Mouse (Mus musculus): ENCODE data around the gene Sprr2a2.
"Not testable (repeated sequence)": the region's sequence is repeated elsewhere in the genome, so short reads cannot be mapped to it uniquely, and the experiment has no call there.

Sprr2a2 gene

GRCm38 (mm10) chr3:92215569-92215968 is at the start of gene Sprr2a2, which contains the start of gene Sprr2a1:
Gene Sprr2a2, plus strand, starts transcription at chr3:92215920.
Gene Sprr2a1, plus strand, starts transcription at chr3:92215799.
- not testable (repeated sequence) for DNase-seq

GRCm38 (mm10) chr3:92169847-92170246 is 45.9 kb upstream of the Sprr2a2 start:
- DNase-seq = no peak

GRCm38 (mm10) chr3:92176880-92177279 is 38.8 kb upstream of the Sprr2a2 start:
- DNase-seq = no peak

- no peak for DNase-seq
These were observed 20.1 kb upstream of the Sprr2a2 start for GRCm38 (mm10) chr3:92195512-92196200.

- not testable (repeated sequence) for DNase-seq
These were observed 4.4 kb upstream of the Sprr2a2 start for GRCm38 (mm10) chr3:92211133-92211925.

- DNase-seq = not testable (repeated sequence)
These were observed 3.7 kb upstream of the Sprr2a2 start for GRCm38 (mm10) chr3:92212059-92212458.

- not testable (repeated sequence) for DNase-seq
These were observed 2.1 kb upstream of the Sprr2a2 start for GRCm38 (mm10) chr3:92213651-92214050.

GRCm38 (mm10) chr3:92219031-92219430 is 3.3 kb downstream of the Sprr2a2 start:
- not testable (repeated sequence) for DNase-seq

- not testable (repeated sequence) for DNase-seq
These were observed 8.0 kb downstream of the Sprr2a2 start for GRCm38 (mm10) chr3:92223708-92224107.

- DNase-seq = peak; percentile 1
These were observed 11.7 kb downstream of the Sprr2a2 start for GRCm38 (mm10) chr3:92227410-92227809.

- not testable (repeated sequence) for DNase-seq
These were observed 20.9 kb downstream of the Sprr2a2 start for GRCm38 (mm10) chr3:92236463-92237189.

- DNase-seq = not testable (repeated sequence)
These were observed 23.0 kb downstream of the Sprr2a2 start for GRCm38 (mm10) chr3:92238736-92239135.

- not testable (repeated sequence) for DNase-seq
These were observed 23.5 kb downstream of the Sprr2a2 start for GRCm38 (mm10) chr3:92239197-92239596.

- DNase-seq = not testable (repeated sequence)
These were observed 29.1 kb downstream of the Sprr2a2 start for GRCm38 (mm10) chr3:92244833-92245232.

- not testable (repeated sequence) for DNase-seq
These were observed 30.5 kb downstream of the Sprr2a2 start for GRCm38 (mm10) chr3:92246245-92246644.

- not testable (repeated sequence) for DNase-seq
These were observed 32.8 kb downstream of the Sprr2a2 start for GRCm38 (mm10) chr3:92248494-92248893.

GRCm38 (mm10) chr3:92250450-92250849 is 34.7 kb downstream of the Sprr2a2 start:
- DNase-seq = not testable (repeated sequence)

- not testable (repeated sequence) for DNase-seq
These were observed 38.1 kb downstream of the Sprr2a2 start for GRCm38 (mm10) chr3:92253860-92254259.

GRCm38 (mm10) chr3:92258526-92258925 is 42.8 kb downstream of the Sprr2a2 start:
- not testable (repeated sequence) for DNase-seq

GRCm38 (mm10) chr3:92263462-92263861 is 47.7 kb downstream of the Sprr2a2 start:
- not testable (repeated sequence) for DNase-seq

GRCm38 (mm10) chr3:92271414-92271985 is 55.8 kb downstream of the Sprr2a2 start:
- DNase-seq = not testable (repeated sequence)

- DNase-seq = not testable (repeated sequence)
These were observed 57.8 kb downstream of the Sprr2a2 start for GRCm38 (mm10) chr3:92273504-92273903.

GRCm38 (mm10) chr3:92274018-92274417 is 58.3 kb downstream of the Sprr2a2 start:
- not testable (repeated sequence) for DNase-seq
